Mouse (Mus musculus) gastrocnemius, adult 2 months (tissue): ENCODE results near the gene Apbb1. TPM values are rescaled to one million over a fixed set of nuclear protein-coding genes. Genes with fewer than 3 reads are reported as not detected.

ENCODE experiments used
- DNase-seq: peaks from one replicate; pipeline ENCODE4 v3.0.0; 2022
- H3K27ac ChIP-seq: fragments of 200-600 bp; 2 replicates; pipeline ENCODE4 v1.8.1; 2022; ENCODE audit warnings: mild to moderate bottlenecking
- H3K4me3 ChIP-seq: fragments of 200-600 bp; 2 replicates; pipeline ENCODE4 v1.8.1; 2022; ENCODE audit warnings: mild to moderate bottlenecking, moderate library complexity
- CTCF ChIP-seq: fragments of 200-600 bp; IDR thresholded peaks from 2 replicates; pipeline ENCODE4 v1.8.1; 2022; ENCODE audit warnings: antibody characterized with exemption, mild to moderate bottlenecking, moderate library complexity
- intact Hi-C: fragments of 180-260 bp; cut with DNase I; formaldehyde crosslinking; loops from one replicate; pipeline ENCODE4 v1.15.1; 2025
- total RNA-seq, 2 experiments: library from RNA; stranded (reverse); gene quantifications; 2 replicates each; pipeline ENCODE4 v1.2.3; 2021

The Apbb1 gene
- total RNA-seq, 2 experiments from 2014 or later = 7.1 to 7.2 TPM

- Histone ChIP-seq H3K4me3 (no peak overlapping the region), H3K27ac (no peak overlapping the region)
- DNase-seq = no peak
- intact Hi-C loops = no loop called here
- no peak for TF ChIP-seq CTCF
Measured at GRCm38 (mm10) chr7:105568988-105569471, 12.4 kb downstream of the Apbb1 start.

GRCm38 (mm10) chr7:105568583-105568982, 12.9 kb downstream of the Apbb1 start:
- no peak for DNase-seq
- no peak for TF ChIP-seq CTCF
- H3K4me3 ChIP-seq = no peak overlapping the region
- intact Hi-C loops = no loop called here
- H3K27ac ChIP-seq = no peak overlapping the region

- H3K4me3 ChIP-seq = no peak overlapping the region
- intact Hi-C loops = no loop called here
- no peak for TF ChIP-seq CTCF
- H3K27ac ChIP-seq = no peak overlapping the region
- no peak for DNase-seq
Measured at GRCm38 (mm10) chr7:105565071-105565836, 16.2 kb downstream of the Apbb1 start.

DNA sequence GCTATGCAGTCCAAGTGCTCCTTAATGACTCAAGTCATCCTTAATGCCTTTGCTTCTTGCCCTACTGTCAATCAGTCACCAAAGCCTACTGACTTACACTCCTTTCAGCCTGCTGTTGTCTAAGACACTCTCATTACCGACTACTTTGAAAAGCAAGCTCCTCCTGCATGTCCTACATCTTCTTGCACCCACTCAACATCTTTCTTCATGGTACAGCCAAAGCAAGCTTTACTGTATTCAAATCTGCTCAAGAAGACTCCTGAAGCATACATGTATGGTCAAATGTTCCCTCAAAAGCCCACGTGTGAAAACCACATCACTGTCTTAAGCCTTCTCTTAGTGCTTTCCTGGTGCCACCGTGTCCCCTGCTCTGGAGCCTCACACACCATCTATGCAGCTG, 18.1 kb downstream of the Apbb1 start:
- no peak overlapping the region for H3K4me3 ChIP-seq
- no peak for DNase-seq
- intact Hi-C loops = no loop called here
- H3K27ac ChIP-seq = no peak overlapping the region
- TF ChIP-seq CTCF = no peak

- no peak for TF ChIP-seq CTCF
- Histone ChIP-seq H3K27ac (no peak overlapping the region), H3K4me3 (no peak overlapping the region)
- intact Hi-C loops = no loop called here
- no peak for DNase-seq
Measured at GRCm38 (mm10) chr7:105562317-105562716, 19.1 kb downstream of the Apbb1 start.

DNA sequence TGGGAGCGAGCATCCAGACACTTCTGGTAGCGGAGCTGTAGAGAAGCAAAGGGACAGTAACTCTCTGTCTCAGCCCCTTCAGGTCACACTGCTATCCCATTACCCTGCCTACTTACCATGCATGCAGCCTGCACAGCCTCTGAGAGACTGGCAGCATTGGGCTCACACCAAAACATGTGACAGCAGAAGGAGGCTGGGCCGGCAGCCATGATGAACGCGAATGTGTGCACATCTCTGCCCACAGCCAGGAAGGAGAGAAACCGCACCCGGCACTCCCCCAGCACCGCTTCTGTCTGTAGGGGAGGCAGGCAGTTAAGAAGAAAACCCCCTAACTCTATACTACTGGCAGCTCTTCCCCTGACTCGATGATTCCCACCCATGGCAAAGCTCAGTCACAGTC, 22.4 kb downstream of the Apbb1 start:
- no peak overlapping the region for H3K27ac ChIP-seq
- intact Hi-C loops = loop anchor here (10.0 kb wide), 2 partner anchors 176 to 256 kb away; partner anchors contain the start of genes Ilk, Mrpl17 and Rrp8
- no peak for TF ChIP-seq CTCF
- H3K4me3 ChIP-seq = no peak overlapping the region
- DNase-seq = no peak

- intact Hi-C loops = loop anchor here (10.0 kb wide), 2 partner anchors 177 to 257 kb away; partner anchors contain the start of genes Ilk, Mrpl17 and Rrp8
- no peak for TF ChIP-seq CTCF
- no peak overlapping the region for H3K27ac ChIP-seq
- no peak overlapping the region for H3K4me3 ChIP-seq
- no peak for DNase-seq
Measured at GRCm38 (mm10) chr7:105557671-105558070, 23.8 kb downstream of the Apbb1 start.

GRCm38 (mm10) chr7:105556406-105556805, 25.0 kb downstream of the Apbb1 start:
- H3K27ac ChIP-seq = no peak overlapping the region
- intact Hi-C loops = loop anchor here (10.0 kb wide), 2 partner anchors 178 to 258 kb away; partner anchors contain the start of genes Ilk, Mrpl17 and Rrp8
- DNase-seq = no peak
- no peak for TF ChIP-seq CTCF
- H3K4me3 ChIP-seq = no peak overlapping the region

- Histone ChIP-seq H3K4me3 (peak overlapping the region; percentile 79), H3K27ac (peak overlapping the region; percentile 96; the same call in 1 of the 2 replicates)
- no peak for DNase-seq
- intact Hi-C loops = loop anchor here (2.0 to 10.0 kb wide), 5 partner anchors 25 to 259 kb away; partner anchors contain the start of genes Apbb1, Arfip2, Gm45799 and Ilk
- no peak for TF ChIP-seq CTCF
Measured at GRCm38 (mm10) chr7:105555571-105555970, 25.9 kb downstream of the Apbb1 start.

- H3K27ac ChIP-seq = peak within 1 kb of the TSS; percentile 96
- H3K4me3 ChIP-seq = peak within 1 kb of the TSS; percentile 79
- peak; percentile 95 for DNase-seq
- no peak for TF ChIP-seq CTCF
- intact Hi-C loops = loop anchor here (2.0 to 10.0 kb wide), 5 partner anchors 26 to 260 kb away; partner anchors contain the start of genes Apbb1, Arfip2, Gm45799 and Ilk
Measured at GRCm38 (mm10) chr7:105554212-105554942, 27.1 kb downstream of the Apbb1 start, which contains the start of gene Smpd1. Gene Smpd1 (plus strand): TSS chr7:105554360.

DNA sequence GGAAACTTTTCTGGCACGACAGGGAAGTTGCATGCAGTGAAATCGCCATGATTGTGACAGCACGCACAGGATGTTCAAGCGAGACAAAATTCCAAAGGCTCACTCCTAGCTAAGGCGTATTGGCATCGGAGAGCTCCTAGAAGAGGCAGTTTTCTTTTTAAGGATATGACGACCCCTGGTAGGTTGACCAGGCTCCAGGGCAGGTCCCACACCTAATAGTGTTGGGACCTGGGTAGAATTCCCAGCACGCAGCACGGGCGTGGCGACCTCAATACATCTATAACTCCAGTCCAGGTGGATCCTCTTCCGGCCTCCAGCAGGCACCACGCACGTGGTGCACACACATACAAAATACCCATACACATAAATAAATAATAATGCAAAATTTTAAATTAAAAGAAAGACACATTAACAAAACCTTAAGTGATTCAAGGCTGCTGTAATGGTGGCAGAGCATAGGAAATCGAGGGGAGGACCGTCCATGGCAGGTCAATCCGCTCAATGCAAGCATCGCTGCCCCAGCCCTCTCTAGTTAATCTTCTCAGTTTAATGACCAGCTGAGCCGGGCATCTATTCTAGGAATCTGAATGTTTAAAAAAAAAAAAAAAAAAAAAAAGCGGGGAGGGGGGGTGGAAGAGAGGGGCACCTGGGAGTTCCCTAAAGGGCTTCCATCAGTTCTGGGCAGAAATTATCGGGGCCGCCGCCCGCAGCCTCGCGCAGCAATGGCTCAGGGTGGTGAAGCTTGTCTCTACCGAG, 27.8 kb downstream of the Apbb1 start:
- DNase-seq = no peak
- H3K27ac ChIP-seq = peak overlapping the region; percentile 96
- H3K4me3 ChIP-seq = peak overlapping the region; percentile 79
- intact Hi-C loops = loop anchor here (2.0 to 10.0 kb wide), 5 partner anchors 27 to 261 kb away; partner anchors contain the start of genes Apbb1, Arfip2, Gm45799 and Ilk
- TF ChIP-seq CTCF = no peak

- H3K27ac ChIP-seq = no peak overlapping the region
- no peak for DNase-seq
- intact Hi-C loops = no loop called here
- peak; percentile 55 for TF ChIP-seq CTCF
- no peak overlapping the region for H3K4me3 ChIP-seq
Measured at GRCm38 (mm10) chr7:105549035-105549434, 32.4 kb downstream of the Apbb1 start.
